Comparison of ENCODE assay signal across 31 mouse cellular contexts in the genomic region with DNA sequence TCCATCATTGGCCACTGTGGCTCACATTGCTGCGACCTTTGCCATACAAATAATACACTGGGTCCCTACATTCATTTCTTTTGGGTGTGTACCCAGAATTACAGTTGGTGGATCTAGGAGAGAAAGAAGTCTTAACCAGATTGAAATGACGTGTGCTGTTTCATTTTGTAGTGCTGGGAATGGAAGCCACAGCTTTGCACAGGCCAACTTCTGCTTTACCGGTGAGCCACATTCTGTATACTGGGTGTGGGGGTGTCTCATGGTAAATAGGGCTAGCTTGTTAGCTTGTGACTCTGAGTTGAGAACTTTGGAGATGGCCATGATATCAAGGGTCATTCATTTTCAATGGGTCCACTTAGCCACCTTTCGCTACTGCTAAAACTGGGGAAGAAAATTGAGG. TPM values are rescaled to one million over a fixed set of nuclear protein-coding genes. Genes with fewer than 3 reads are reported as not detected.
DNase-seq lines count a peak whose midpoint lies in the region; ATAC-seq and TF ChIP-seq lines count a peak whose summit lies in the region.
"Had no signal": no experiment of that assay in that cellular context is flagged by ENCODE, and none has a peak within 500 bp of the region (broad histone marks: within the 10 kb centered on the region; RNA-seq: fewer than 3 reads in every experiment).

No protein-coding gene starts in this region.

- WGBS in kidney, embryonic 14.5 days, result 94% methylated on average over 4 of the region's 4 CpGs

- no peak for TF ChIP-seq EP300 in ES-Bruce4 (IDR thresholded peaks at IDR 0.05; ENCODE audit: insufficient read depth, low read depth, low read length)

- H3K4me2 ChIP-seq in kidney, embryonic 14.5 days (replicated peaks; ENCODE audit: low read depth, low read length), result no peak overlapping the region
- H3K4me2 ChIP-seq: embryonic facial prominence, embryonic 13.5 days; hindbrain, embryonic 14.5 days; limb, embryonic 15.5 days; midbrain, embryonic 13.5 days; neural tube, embryonic 15.5 days had no signal

- no peaks in the 10 kb centered on the region for H3K36me3 ChIP-seq in ES-Bruce4 (ENCODE audit: control insufficient read depth, insufficient read depth, low read length, poor library complexity, severe bottlenecking)
- H3K36me3 ChIP-seq in splenic B cell, adult 2 months (ENCODE audit: control insufficient read depth, insufficient read depth, low read length, poor library complexity, severe bottlenecking), result no peaks in the 10 kb centered on the region
- H3K36me3 ChIP-seq in kidney, embryonic 14.5 days (ENCODE audit: control insufficient read depth, insufficient read depth, low read length), result no peaks in the 10 kb centered on the region
- H3K36me3 ChIP-seq: embryonic facial prominence, embryonic 13.5 days; limb, embryonic 10.5 days; midbrain, embryonic 13.5 days; neural tube, embryonic 15.5 days had no signal

- no peaks in the 10 kb centered on the region for H3K9me3 ChIP-seq in ES-Bruce4 (replicated peaks; ENCODE audit: control insufficient read depth, insufficient read depth, low read length, poor library complexity, severe bottlenecking)
- H3K9me3 ChIP-seq in kidney, embryonic 14.5 days (ENCODE audit: control insufficient read depth, low read length), result no peaks in the 10 kb centered on the region
- H3K9me3 ChIP-seq: embryonic facial prominence, embryonic 13.5 days; forebrain, embryonic 10.5 days; limb, embryonic 10.5 days; limb, embryonic 15.5 days; midbrain, embryonic 13.5 days; neural tube, embryonic 15.5 days had no signal

- no peak overlapping the region for H3K9ac ChIP-seq in ES-Bruce4 (ENCODE audit: low read depth, poor library complexity, severe bottlenecking)
- no peak overlapping the region for H3K9ac ChIP-seq in kidney, embryonic 14.5 days (ENCODE audit: low read depth, low read length)
- H3K9ac ChIP-seq: embryonic facial prominence, embryonic 13.5 days; hindbrain, embryonic 14.5 days; limb, embryonic 15.5 days; liver, embryonic 14.5 days; midbrain, embryonic 13.5 days; neural tube, embryonic 15.5 days had no signal

- DNase-seq in heart, adult 11 months, result peak; percentile 90
- DNase-seq in heart, postnatal 36 days, result no peak
- peak; percentile 34 for DNase-seq in splenic B cell, adult 2 months (ENCODE audit: low read depth, low spot score)
- no peak for DNase-seq in B cell, adult 2 months
- DNase-seq: adrenal gland, adult 8-10 months; cerebellum, adult 9-11 months; gastrocnemius, postnatal 10 days; kidney, adult 9 months; kidney, postnatal 14 days; layer of hippocampus, adult 9-11 months; lung, adult 2 months; lung, postnatal 10 days; retina, postnatal 1 day; right cerebral cortex, postnatal 14 days; thymus, adult 2 months; thymus, postnatal 36 days had no signal

- ATAC-seq in hematopoietic stem cell, adult 5-6 weeks (replicated peaks in 1 of 2; ENCODE audit: insufficient read depth in 1 of 2, low FRiP score in 2 of 2, low TSS enrichment in 1 of 2, low read depth in 1 of 2, poor library complexity in 2 of 2, severe bottlenecking in 2 of 2), result 0 out of 4 replicates have a peak, but pooled peaks have one; percentile 23 to 33
- ATAC-seq in kidney, embryonic 14.5 days (ENCODE audit: low FRiP score, low TSS enrichment), result no peak
- ATAC-seq: activated CD4-positive, CD25-positive, alpha-beta regulatory T cell, adult 4 months; forebrain, embryonic 16.5 days; intestine, postnatal 0 days; midbrain, embryonic 13.5 days had no signal

- H3K4me3 ChIP-seq in ES-Bruce4 (ENCODE audit: low read depth, low read length), result no peak overlapping the region
- H3K4me3 ChIP-seq in kidney, embryonic 14.5 days (ENCODE audit: low read length), result no peak overlapping the region
- H3K4me3 ChIP-seq: embryonic facial prominence, embryonic 13.5 days; forebrain, embryonic 10.5 days; limb, embryonic 10.5 days; limb, embryonic 15.5 days; midbrain, embryonic 13.5 days; neural tube, embryonic 15.5 days had no signal

- no peak for TF ChIP-seq CTCF in ES-Bruce4 (IDR thresholded peaks at IDR 0.05; ENCODE audit: low read depth, low read length)

- H3K4me1 ChIP-seq in ES-Bruce4 (ENCODE audit: control insufficient read depth, insufficient read depth, low read length), result peaks cover 17% of the 10 kb centered on the region
- peaks cover 15% of the 10 kb centered on the region for H3K4me1 ChIP-seq in kidney, embryonic 14.5 days (ENCODE audit: control insufficient read depth, insufficient read depth, low read length)

- H3K27ac ChIP-seq in ES-Bruce4 (ENCODE audit: insufficient read depth, low read length), result peak overlapping the region; percentile 30; the same call in 1 of the 2 replicates
- no peak overlapping the region for H3K27ac ChIP-seq in kidney, embryonic 14.5 days (ENCODE audit: low read depth, low read length)
- H3K27ac ChIP-seq: embryonic facial prominence, embryonic 13.5 days; hindbrain, embryonic 14.5 days; limb, embryonic 10.5 days; limb, embryonic 15.5 days; liver, embryonic 14.5 days; midbrain, embryonic 13.5 days; neural tube, embryonic 15.5 days; stomach, postnatal 0 days had no signal

- no peaks in the 10 kb centered on the region for H3K27me3 ChIP-seq in ES-Bruce4 (ENCODE audit: control insufficient read depth, insufficient read depth, low read length, poor library complexity, severe bottlenecking)
- no peaks in the 10 kb centered on the region for H3K27me3 ChIP-seq in splenic B cell, adult 2 months (ENCODE audit: control insufficient read depth, insufficient read depth, low read length, poor library complexity, severe bottlenecking)
- no peaks in the 10 kb centered on the region for H3K27me3 ChIP-seq in kidney, embryonic 14.5 days (ENCODE audit: control insufficient read depth, insufficient read depth, low read length)
- H3K27me3 ChIP-seq: embryonic facial prominence, embryonic 13.5 days; limb, embryonic 15.5 days; midbrain, embryonic 13.5 days; neural tube, embryonic 15.5 days had no signal

- no peak for TF ChIP-seq POLR2A in ES-Bruce4 (IDR thresholded peaks at IDR 0.05; ENCODE audit: insufficient read depth, low read length)

- intact Hi-C loops in heart, postnatal 36 days (cut with DNase I), result no loop called here

RNA-seq across cellular contexts. Expression of gene Trak1, which starts 8.2 kb away (rescaled TPM):
- 100 to 1,000 TPM; 305 to 315 TPM for total RNA-seq in heart, postnatal 36 days (2021)
- polyA plus RNA-seq in ES-Bruce4 (2011; ENCODE audit: insufficient read depth, insufficient read length, low read depth, missing spikeins), result 40.3 and 44.1 TPM in 2 replicates
- total RNA-seq in hematopoietic stem cell, adult 5-6 weeks (2017), result 26.3 and 27.3 TPM in 2 replicates
- polyA plus RNA-seq in kidney, embryonic 14.5 days (2014; fragmentation: Nextera tagmentation; extraction: Ambion mirVana), result 10.8 and 15.4 TPM in 2 replicates

RNA-seq across cellular contexts. Expression of gene Ulk4, which starts 28.5 kb away (rescaled TPM):
- total RNA-seq in heart, postnatal 36 days (2021), result under 1 TPM; 0.17 to 0.46 TPM
- 3.1 and 3.3 TPM in 2 replicates for polyA plus RNA-seq in ES-Bruce4 (2011; ENCODE audit: insufficient read depth, insufficient read length, low read depth, missing spikeins)
- total RNA-seq in hematopoietic stem cell, adult 5-6 weeks (2017), result 2.7 and 8.3 TPM in 2 replicates
- 124 and 166 TPM in 2 replicates for polyA plus RNA-seq in kidney, embryonic 14.5 days (2014; fragmentation: Nextera tagmentation; extraction: Ambion mirVana)

Comparison
In these comparisons a context has a peak if more than half of its experiments do, and no peak if none do; other contexts are left out.
1. DNase-seq: peak in heart, adult 11 months (single experiment) and splenic B cell, adult 2 months (single experiment); none in heart, postnatal 36 days (0 of 2) and B cell, adult 2 months (0 of 2).
2. RNA of gene Trak1, which starts 8.2 kb away (total RNA-seq): 305 to 315 TPM in heart, postnatal 36 days; 26.3 to 27.3 TPM in hematopoietic stem cell, adult 5-6 weeks; every median in the first group is over 10 times any median in the second.